Mouse (Mus musculus): ENCODE measurements around the gene Dock3. TPM values are rescaled to one million over a fixed set of nuclear protein-coding genes. Genes with fewer than 3 reads are reported as not detected.

Dock3 gene
- polyA plus RNA-seq, 1 experiment from 2014 or later, result 1.1 TPM

GRCm38 (mm10) chr9:106898901-106899300 lies 332.8 kb downstream of the Dock3 start:
- 50% methylated on average over 1 of the region's 1 CpGs for WGBS
- ATAC-seq (replicated peaks; ENCODE audit: low FRiP score), result no peak

GRCm38 (mm10) chr9:106893327-106893726 lies 338.4 kb downstream of the Dock3 start:
- Histone ChIP-seq H3K4me3 (replicated peaks) (no peak overlapping the region), H3K4me2 (peak overlapping the region; percentile 21; the same call in 1 of the 2 replicates), H3K27me3 (no peaks in the 10 kb centered on the region), H3K36me3 (peaks cover 24% of the 10 kb centered on the region), H3K4me1 (peaks cover 35% of the 10 kb centered on the region), H3K9ac (0 out of 2 replicates have a peak overlapping the region, but pooled peaks have one; percentile 2), H3K9me3 (replicated peaks) (no peaks in the 10 kb centered on the region), H3K27ac (no peak overlapping the region)
- ATAC-seq (replicated peaks; ENCODE audit: low FRiP score), result no peak
- WGBS, result 45% methylated on average over 3 of the region's 3 CpGs

More at GRCm38 (mm10) chr9:106898901-106899300, 332.8 kb downstream of the Dock3 start:
- H3K4me2 ChIP-seq, result no peak overlapping the region
- no peak overlapping the region for H3K27ac ChIP-seq
- no peak overlapping the region for H3K4me3 ChIP-seq (replicated peaks)
- no peaks in the 10 kb centered on the region for H3K27me3 ChIP-seq
- no peaks in the 10 kb centered on the region for H3K36me3 ChIP-seq
- no peaks in the 10 kb centered on the region for H3K9me3 ChIP-seq (replicated peaks)
- H3K9ac ChIP-seq, result no peak overlapping the region
- H3K4me1 ChIP-seq, result no peaks in the 10 kb centered on the region

GRCm38 (mm10) chr9:106892552-106892875 lies 339.2 kb downstream of the Dock3 start:
- WGBS, result under 1% methylated on average over 9 of the region's 9 CpGs
- Histone ChIP-seq H3K27ac (peak overlapping the region; percentile 98), H3K36me3 (peaks cover 33% of the 10 kb centered on the region), H3K4me2 (peak overlapping the region; percentile 78), H3K4me1 (peaks cover 43% of the 10 kb centered on the region), H3K9ac (peak overlapping the region; percentile 72), H3K9me3 (replicated peaks) (no peaks in the 10 kb centered on the region), H3K4me3 (replicated peaks) (peak overlapping the region; percentile 96), H3K27me3 (no peaks in the 10 kb centered on the region)
- ATAC-seq (replicated peaks; ENCODE audit: low FRiP score), result no peak

GRCm38 (mm10) chr9:106891829-106892551 lies 339.7 kb downstream of the Dock3 start, which contains the start of gene Manf:
Gene Manf, minus strand, starts transcription at chr9:106891979.
- H3K4me3 ChIP-seq (replicated peaks), result peak within 1 kb of the TSS; percentile 96
- no peaks in the 10 kb centered on the region for H3K27me3 ChIP-seq
- H3K27ac ChIP-seq, result peak within 1 kb of the TSS; percentile 98
- H3K9me3 ChIP-seq (replicated peaks), result no peaks in the 10 kb centered on the region
- H3K36me3 ChIP-seq, result peaks cover 34% of the 10 kb centered on the region
- H3K9ac ChIP-seq, result peak within 1 kb of the TSS; percentile 95
- WGBS, result under 1% methylated on average over 59 of the region's 59 CpGs
- H3K4me2 ChIP-seq, result peak within 1 kb of the TSS; percentile 78
- peaks cover 46% of the 10 kb centered on the region for H3K4me1 ChIP-seq
- peak; percentile 99 for ATAC-seq (replicated peaks; ENCODE audit: low FRiP score)

GRCm38 (mm10) chr9:106891341-106891741 lies 340.4 kb downstream of the Dock3 start:
- under 1% methylated on average over 17 of the region's 17 CpGs for WGBS
- no peaks in the 10 kb centered on the region for H3K27me3 ChIP-seq

GRCm38 (mm10) chr9:106890496-106891240 lies 341.0 kb downstream of the Dock3 start:
- H3K9ac ChIP-seq, result peak overlapping the region; percentile 95
- peak overlapping the region; percentile 78 for H3K4me2 ChIP-seq
- H3K4me1 ChIP-seq, result peaks cover 51% of the 10 kb centered on the region
- peaks cover 34% of the 10 kb centered on the region for H3K36me3 ChIP-seq
- no peaks in the 10 kb centered on the region for H3K27me3 ChIP-seq
- no peak for ATAC-seq (replicated peaks; ENCODE audit: low FRiP score)
- WGBS, result 62% methylated on average over 8 of the region's 8 CpGs
- H3K4me3 ChIP-seq (replicated peaks), result peak overlapping the region; percentile 96
- H3K9me3 ChIP-seq (replicated peaks), result no peaks in the 10 kb centered on the region
- H3K27ac ChIP-seq, result no peak overlapping the region

More at GRCm38 (mm10) chr9:106891341-106891741, 340.4 kb downstream of the Dock3 start:
- Histone ChIP-seq H3K9me3 (replicated peaks) (no peaks in the 10 kb centered on the region), H3K4me1 (peaks cover 46% of the 10 kb centered on the region), H3K4me3 (replicated peaks) (peak overlapping the region; percentile 96), H3K36me3 (peaks cover 34% of the 10 kb centered on the region), H3K4me2 (peak overlapping the region; percentile 78), H3K27ac (peak overlapping the region; percentile 98), H3K9ac (peak overlapping the region; percentile 95)
- ATAC-seq (replicated peaks; ENCODE audit: low FRiP score), result no peak

- H3K27me3 ChIP-seq, result no peaks in the 10 kb centered on the region
- no peak for ATAC-seq (replicated peaks; ENCODE audit: low FRiP score)
- peaks cover 64% of the 10 kb centered on the region for H3K4me1 ChIP-seq
- H3K4me2 ChIP-seq, result no peak overlapping the region
- no peak overlapping the region for H3K9ac ChIP-seq
- no peaks in the 10 kb centered on the region for H3K9me3 ChIP-seq (replicated peaks)
- peaks cover 40% of the 10 kb centered on the region for H3K36me3 ChIP-seq
- no peak overlapping the region for H3K4me3 ChIP-seq (replicated peaks)
- WGBS, result 84% methylated on average over 9 of the region's 9 CpGs
- no peak overlapping the region for H3K27ac ChIP-seq
Observed at GRCm38 (mm10) chr9:106889321-106889720, 342.4 kb downstream of the Dock3 start.

GRCm38 (mm10) chr9:106888346-106888745 lies 343.4 kb downstream of the Dock3 start:
- Histone ChIP-seq H3K27me3 (no peaks in the 10 kb centered on the region), H3K9ac (no peak overlapping the region), H3K4me1 (peaks cover 68% of the 10 kb centered on the region), H3K27ac (no peak overlapping the region), H3K9me3 (replicated peaks) (no peaks in the 10 kb centered on the region), H3K36me3 (peaks cover 48% of the 10 kb centered on the region), H3K4me3 (replicated peaks) (no peak overlapping the region), H3K4me2 (no peak overlapping the region)
- ATAC-seq (replicated peaks; ENCODE audit: low FRiP score), result no peak
- WGBS, result 97% methylated on average over 3 of the region's 3 CpGs

- H3K9me3 ChIP-seq (replicated peaks), result no peaks in the 10 kb centered on the region
- peak within 1 kb of the TSS; percentile 94 for H3K4me3 ChIP-seq (replicated peaks)
- peak within 1 kb of the TSS; percentile 98 for H3K4me2 ChIP-seq
- ATAC-seq (replicated peaks; ENCODE audit: low FRiP score), result peak; percentile 75
- no peaks in the 10 kb centered on the region for H3K27me3 ChIP-seq
- peaks cover 75% of the 10 kb centered on the region for H3K4me1 ChIP-seq
- H3K9ac ChIP-seq, result peak within 1 kb of the TSS; percentile 97
- H3K27ac ChIP-seq, result peak within 1 kb of the TSS; percentile 82
- WGBS, result 2% methylated on average over 69 of the region's 101 CpGs
- peaks cover 60% of the 10 kb centered on the region for H3K36me3 ChIP-seq
Observed at GRCm38 (mm10) chr9:106886828-106887702, 344.6 kb downstream of the Dock3 start, which contains the start of gene Rbm15b. Gene Rbm15b, minus strand, starts transcription at chr9:106887428.

- peak overlapping the region; percentile 97 for H3K9ac ChIP-seq
- no peaks in the 10 kb centered on the region for H3K9me3 ChIP-seq (replicated peaks)
- under 1% methylated on average over 85 of the region's 107 CpGs for WGBS
- peak overlapping the region; percentile 98 for H3K4me2 ChIP-seq
- H3K4me3 ChIP-seq (replicated peaks), result peak overlapping the region; percentile 94
- peaks cover 78% of the 10 kb centered on the region for H3K4me1 ChIP-seq
- ATAC-seq (replicated peaks; ENCODE audit: low FRiP score), result no peak
- H3K27ac ChIP-seq, result peak overlapping the region; percentile 82
- H3K27me3 ChIP-seq, result no peaks in the 10 kb centered on the region
- H3K36me3 ChIP-seq, result peaks cover 70% of the 10 kb centered on the region
Observed at GRCm38 (mm10) chr9:106885901-106886731, 345.6 kb downstream of the Dock3 start.
